In genomic region chr11:84827492-84827891, GRCm38 (mm10) we compare ENCODE assay signal across 10 mouse cellular contexts. TPM values are rescaled to one million over a fixed set of nuclear protein-coding genes. Genes with fewer than 3 reads are reported as not detected.
A peak's percentile ranks its signal among the peaks of the same experiment; 100 is the strongest.
DNase-seq lines count a peak whose midpoint lies in the region; ATAC-seq and TF ChIP-seq lines count a peak whose summit lies in the region.
"Had no signal": no experiment of that assay in that cellular context is flagged by ENCODE, and none has a peak within 500 bp of the region (broad histone marks: within the 10 kb centered on the region; RNA-seq: fewer than 3 reads in every experiment).

No protein-coding gene starts in this region.

- H3K9ac ChIP-seq in kidney, postnatal 0 days (ENCODE audit: low read depth, low read length), result no peak overlapping the region
- peak overlapping the region; percentile 77 for H3K9ac ChIP-seq in heart, embryonic 16.5 days (ENCODE audit: low read length)
- H3K9ac ChIP-seq in liver, embryonic 15.5 days, result peak overlapping the region; percentile 97

- H3K27me3 ChIP-seq in erythroblast, embryonic 14.5 days (ENCODE audit: control insufficient read depth), result no peaks in the 10 kb centered on the region
- H3K27me3 ChIP-seq in kidney, postnatal 0 days (ENCODE audit: insufficient read depth, low read length), result no peaks in the 10 kb centered on the region
- H3K27me3 ChIP-seq in heart, embryonic 16.5 days (ENCODE audit: control insufficient read depth, insufficient read depth, low read length), result no peaks in the 10 kb centered on the region
- H3K27me3 ChIP-seq in liver, embryonic 15.5 days, result no peaks in the 10 kb centered on the region
- H3K27me3 ChIP-seq: kidney, embryonic 15.5 days; midbrain, embryonic 15.5 days had no signal

- no peak for DNase-seq in kidney, postnatal 0 days (ENCODE audit: low spot score)
- DNase-seq in kidney, postnatal 10 days, result no peak
- DNase-seq in layer of hippocampus, adult 8-10 months (ENCODE audit: low spot score in 2 of 2), result no peak
- no peak for DNase-seq in right cerebral cortex, postnatal 4 days

- ATAC-seq in erythroblast, adult 5-6 weeks (replicated peaks; ENCODE audit: low FRiP score, poor library complexity, severe bottlenecking), result no peak
- ATAC-seq in kidney, postnatal 0 days (replicated peaks; ENCODE audit: low FRiP score, low read depth), result no peak
- ATAC-seq in heart, embryonic 16.5 days (replicated peaks; ENCODE audit: extremely low read depth, insufficient read depth, low FRiP score), result no peak
- ATAC-seq in liver, embryonic 15.5 days (ENCODE audit: insufficient read depth), result no peak

- H3K4me1 ChIP-seq in erythroblast, embryonic 14.5 days (ENCODE audit: control insufficient read depth), result peaks cover 71% of the 10 kb centered on the region
- no peaks in the 10 kb centered on the region; the same call in 1 of the 2 replicates for H3K4me1 ChIP-seq in kidney, postnatal 0 days (replicated peaks; ENCODE audit: insufficient read depth, low read length)
- H3K4me1 ChIP-seq in heart, embryonic 16.5 days (ENCODE audit: control insufficient read depth, insufficient read depth, low read length), result peaks cover 46% of the 10 kb centered on the region
- peaks cover 58% of the 10 kb centered on the region for H3K4me1 ChIP-seq in liver, embryonic 15.5 days (replicated peaks)

- H3K36me3 ChIP-seq in erythroblast, embryonic 14.5 days (ENCODE audit: control insufficient read depth), result peaks cover 100% of the 10 kb centered on the region
- no peaks in the 10 kb centered on the region for H3K36me3 ChIP-seq in kidney, postnatal 0 days (ENCODE audit: insufficient read depth, low read length)
- H3K36me3 ChIP-seq in heart, embryonic 16.5 days (ENCODE audit: control insufficient read depth, insufficient read depth), result peaks cover 13% of the 10 kb centered on the region
- peaks cover 74% of the 10 kb centered on the region for H3K36me3 ChIP-seq in liver, embryonic 15.5 days (replicated peaks)

- H3K27ac ChIP-seq in kidney, postnatal 0 days, result no peak overlapping the region
- peak overlapping the region; percentile 98 for H3K27ac ChIP-seq in heart, embryonic 16.5 days (ENCODE audit: low read length)
- H3K27ac ChIP-seq in liver, embryonic 15.5 days (replicated peaks), result peak overlapping the region; percentile 98
- H3K27ac ChIP-seq: kidney, embryonic 15.5 days; midbrain, embryonic 15.5 days had no signal

- no peaks in the 10 kb centered on the region for H3K9me3 ChIP-seq in erythroblast, embryonic 14.5 days (ENCODE audit: control insufficient read depth, low read length)
- H3K9me3 ChIP-seq in kidney, postnatal 0 days (replicated peaks; ENCODE audit: low read length), result no peaks in the 10 kb centered on the region
- H3K9me3 ChIP-seq in heart, embryonic 16.5 days (replicated peaks; ENCODE audit: control insufficient read depth, low read length), result no peaks in the 10 kb centered on the region
- no peaks in the 10 kb centered on the region for H3K9me3 ChIP-seq in liver, embryonic 15.5 days (replicated peaks)
- H3K9me3 ChIP-seq: kidney, embryonic 15.5 days; midbrain, embryonic 15.5 days had no signal

- peak overlapping the region; percentile 97; the same call in 1 of the 2 replicates for H3K4me2 ChIP-seq in kidney, postnatal 0 days (ENCODE audit: low read length)
- peak overlapping the region; percentile 83 for H3K4me2 ChIP-seq in heart, embryonic 16.5 days (ENCODE audit: low read depth, low read length)
- H3K4me2 ChIP-seq in liver, embryonic 15.5 days, result peak overlapping the region; percentile 92

- H3K4me3 ChIP-seq in erythroblast, embryonic 14.5 days (replicated peaks), result peak overlapping the region; percentile 86
- no peak overlapping the region for H3K4me3 ChIP-seq in kidney, postnatal 0 days (replicated peaks; ENCODE audit: low read depth, low read length)
- H3K4me3 ChIP-seq in heart, embryonic 16.5 days (ENCODE audit: low read length), result peak overlapping the region; percentile 64
- peak overlapping the region; percentile 79 for H3K4me3 ChIP-seq in liver, embryonic 15.5 days (replicated peaks)

- no peak for TF ChIP-seq CTCF in kidney, postnatal 0 days (IDR thresholded peaks at IDR 0.05; ENCODE audit: low read depth)

RNA-seq across cellular contexts. Expression of gene Dhrs11, which starts 1.3 kb away (rescaled TPM):
- 45.7 and 48.5 TPM in 2 replicates for polyA plus RNA-seq in erythroblast, embryonic 14.5 days (2012)
- 897 and 1,040 TPM in 2 replicates for total RNA-seq in erythroblast, adult 5-6 weeks (2015; ENCODE audit: low replicate concordance)
- total RNA-seq in erythroblast, adult 5-6 weeks (2017; ENCODE audit: low replicate concordance), result 707 and 838 TPM in 2 replicates
- 13.8 and 16.1 TPM in 2 replicates for polyA plus RNA-seq in kidney, postnatal 0 days (2015; fragmentation: Nextera tagmentation; extraction: Ambion mirVana)
- 73.8 and 81.8 TPM in 2 replicates for polyA plus RNA-seq in heart, embryonic 16.5 days (2015; fragmentation: Nextera tagmentation; extraction: Ambion mirVana)
- 246 and 274 TPM in 2 replicates for polyA plus RNA-seq in liver, embryonic 15.5 days (2015; fragmentation: Nextera tagmentation; extraction: Ambion mirVana)
- total RNA-seq in layer of hippocampus, adult 8-10 months (2022), result 1 to 10 TPM; 5.6 to 8.5 (median 6.5) TPM

RNA-seq across cellular contexts. Expression of gene Mrm1, which starts 8.2 kb away (rescaled TPM):
- 2.5 and 2.6 TPM in 2 replicates for polyA plus RNA-seq in erythroblast, embryonic 14.5 days (2012)
- 129 and 155 TPM in 2 replicates for total RNA-seq in erythroblast, adult 5-6 weeks (2015; ENCODE audit: low replicate concordance)
- 114 and 139 TPM in 2 replicates for total RNA-seq in erythroblast, adult 5-6 weeks (2017; ENCODE audit: low replicate concordance)
- polyA plus RNA-seq in kidney, postnatal 0 days (2015; fragmentation: Nextera tagmentation; extraction: Ambion mirVana), result 10.8 and 12.8 TPM in 2 replicates
- polyA plus RNA-seq in heart, embryonic 16.5 days (2015; fragmentation: Nextera tagmentation; extraction: Ambion mirVana), result 24.0 and 28.4 TPM in 2 replicates
- polyA plus RNA-seq in liver, embryonic 15.5 days (2015; fragmentation: Nextera tagmentation; extraction: Ambion mirVana), result 13.5 and 16.7 TPM in 2 replicates
- 10 to 100 TPM; 10.5 to 15.0 (median 10.6) TPM for total RNA-seq in layer of hippocampus, adult 8-10 months (2022)

RNA-seq across cellular contexts. Expression of gene Ggnbp2, which starts 43.1 kb away (rescaled TPM):
- 10.5 and 13.1 TPM in 2 replicates for polyA plus RNA-seq in erythroblast, embryonic 14.5 days (2012)
- 150 and 159 TPM in 2 replicates for total RNA-seq in erythroblast, adult 5-6 weeks (2015; ENCODE audit: low replicate concordance)
- total RNA-seq in erythroblast, adult 5-6 weeks (2017; ENCODE audit: low replicate concordance), result 179 and 325 TPM in 2 replicates
- 56.4 and 57.5 TPM in 2 replicates for polyA plus RNA-seq in kidney, postnatal 0 days (2015; fragmentation: Nextera tagmentation; extraction: Ambion mirVana)
- polyA plus RNA-seq in heart, embryonic 16.5 days (2015; fragmentation: Nextera tagmentation; extraction: Ambion mirVana), result 50.0 and 55.8 TPM in 2 replicates
- 55.4 and 56.1 TPM in 2 replicates for polyA plus RNA-seq in liver, embryonic 15.5 days (2015; fragmentation: Nextera tagmentation; extraction: Ambion mirVana)
- 100 to 1,000 TPM in 1 of 4 experiments, 10 to 100 TPM in 3; 91.1 to 104 (median 95.4) TPM for total RNA-seq in layer of hippocampus, adult 8-10 months (2022)

RNA-seq across cellular contexts. Expression of gene Myo19, which starts 52.5 kb away (rescaled TPM):
- polyA plus RNA-seq in erythroblast, embryonic 14.5 days (2012), result 1.1 and 1.2 TPM in 2 replicates
- total RNA-seq in erythroblast, adult 5-6 weeks (2015; ENCODE audit: low replicate concordance), result 2.3 and 4.8 TPM in 2 replicates
- 0.94 and 3.6 TPM in 2 replicates for total RNA-seq in erythroblast, adult 5-6 weeks (2017; ENCODE audit: low replicate concordance)
- polyA plus RNA-seq in kidney, postnatal 0 days (2015; fragmentation: Nextera tagmentation; extraction: Ambion mirVana), result 12.6 and 13.2 TPM in 2 replicates
- 6.6 and 6.8 TPM in 2 replicates for polyA plus RNA-seq in heart, embryonic 16.5 days (2015; fragmentation: Nextera tagmentation; extraction: Ambion mirVana)
- 3.4 and 3.8 TPM in 2 replicates for polyA plus RNA-seq in liver, embryonic 15.5 days (2015; fragmentation: Nextera tagmentation; extraction: Ambion mirVana)
- 10 to 100 TPM in 1 of 4 experiments, 1 to 10 TPM in 3; 8.5 to 14.4 (median 9.0) TPM for total RNA-seq in layer of hippocampus, adult 8-10 months (2022)

RNA-seq across cellular contexts. Expression of gene Pigw, which starts 52.6 kb away (rescaled TPM):
- 0.11 and 0.14 TPM in 2 replicates for polyA plus RNA-seq in erythroblast, embryonic 14.5 days (2012)
- 0.63 and 0.96 TPM in 2 replicates for total RNA-seq in erythroblast, adult 5-6 weeks (2015; ENCODE audit: low replicate concordance)
- total RNA-seq in erythroblast, adult 5-6 weeks (2017; ENCODE audit: low replicate concordance), result 1.2 and 2.6 TPM in 2 replicates
- polyA plus RNA-seq in kidney, postnatal 0 days (2015; fragmentation: Nextera tagmentation; extraction: Ambion mirVana), result 2.7 and 2.9 TPM in 2 replicates
- 2.8 and 3.0 TPM in 2 replicates for polyA plus RNA-seq in heart, embryonic 16.5 days (2015; fragmentation: Nextera tagmentation; extraction: Ambion mirVana)
- polyA plus RNA-seq in liver, embryonic 15.5 days (2015; fragmentation: Nextera tagmentation; extraction: Ambion mirVana), result 1.2 and 1.6 TPM in 2 replicates
- total RNA-seq in layer of hippocampus, adult 8-10 months (2022), result 1 to 10 TPM; 6.9 to 7.8 (median 7.6) TPM
